Mouse (Mus musculus): ENCODE data around the gene Ssr2. TPM values are rescaled to one million over a fixed set of nuclear protein-coding genes. Genes with fewer than 3 reads are reported as not detected.

Gene Ssr2
- polyA plus RNA-seq, 1 experiment from 2014 or later, result 164 TPM

DNA sequence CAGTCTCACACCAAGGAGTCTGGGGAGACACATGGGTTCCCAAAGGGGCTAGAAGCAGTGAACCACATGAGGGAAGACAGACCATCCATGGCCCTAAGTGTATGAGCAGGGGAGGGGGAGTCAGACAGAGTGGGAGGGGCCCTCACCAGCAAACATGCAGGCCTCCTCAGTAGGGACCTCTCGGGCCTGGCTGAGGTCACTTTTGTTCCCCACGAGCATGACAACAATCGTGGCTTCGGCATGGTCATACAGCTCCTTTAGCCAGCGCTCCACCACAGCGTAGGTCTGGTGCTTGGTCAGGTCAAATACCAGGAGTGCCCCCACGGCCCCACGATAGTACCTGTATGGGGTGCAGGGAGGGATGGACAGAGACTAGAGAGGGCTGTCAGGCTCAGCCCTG, 32.5 kb upstream of the Ssr2 start:
- H3K27ac ChIP-seq, result no peak overlapping the region
- H3K4me2 ChIP-seq, result no peak overlapping the region
- no peaks in the 10 kb centered on the region for H3K9me3 ChIP-seq (replicated peaks)
- WGBS, result 82% methylated on average over 8 of the region's 8 CpGs
- H3K9ac ChIP-seq, result no peak overlapping the region
- peaks cover 16% of the 10 kb centered on the region for H3K4me1 ChIP-seq (replicated peaks)
- H3K36me3 ChIP-seq, result peaks cover 5% of the 10 kb centered on the region; the same call in 1 of the 2 replicates
- no peak for ATAC-seq (replicated peaks; ENCODE audit: insufficient number of reproducible peaks, insufficient read depth, low FRiP score, low read depth)
- H3K4me3 ChIP-seq, result no peak overlapping the region
- H3K27me3 ChIP-seq, result no peaks in the 10 kb centered on the region

DNA sequence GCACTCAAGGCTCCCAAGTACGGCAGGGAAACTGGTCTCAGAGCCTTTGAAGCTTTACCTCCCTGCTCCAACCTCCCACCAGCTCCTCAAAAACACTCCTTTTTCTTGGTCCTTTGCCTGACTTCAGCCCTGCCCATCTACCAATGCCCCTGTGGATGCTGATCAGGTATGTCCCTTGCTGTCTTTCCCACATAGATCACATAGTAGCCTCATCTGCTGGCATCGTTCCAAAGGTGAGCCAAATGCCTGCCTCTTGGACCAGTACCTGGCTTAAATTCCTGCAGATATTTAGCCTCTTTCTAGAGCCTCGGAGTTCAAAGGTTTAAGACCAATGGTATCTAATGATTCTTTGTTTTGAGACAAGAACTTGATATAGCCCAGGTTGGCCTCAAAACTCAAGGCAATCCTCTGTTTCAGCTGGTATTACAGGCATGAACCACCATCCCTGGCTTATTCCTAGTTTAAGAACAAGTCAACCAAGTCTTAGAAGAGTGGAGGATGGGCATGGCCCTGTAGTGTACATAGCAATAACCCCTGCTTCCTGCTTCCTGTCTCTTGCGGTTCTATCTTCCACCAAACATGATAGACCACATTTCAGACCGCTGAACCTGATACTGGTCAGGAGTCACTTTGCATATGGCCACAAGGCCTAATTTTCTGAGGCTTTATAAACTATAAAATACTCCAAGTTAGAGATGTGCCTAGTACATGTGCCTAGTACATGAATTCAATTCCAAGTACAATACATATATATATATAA, 31.8 kb upstream of the Ssr2 start:
- peaks cover 11% of the 10 kb centered on the region for H3K4me1 ChIP-seq (replicated peaks)
- no peak overlapping the region for H3K4me3 ChIP-seq
- H3K27me3 ChIP-seq, result no peaks in the 10 kb centered on the region
- H3K9me3 ChIP-seq (replicated peaks), result no peaks in the 10 kb centered on the region
- 57% methylated on average over 5 of the region's 5 CpGs for whole genome bisulfite sequencing
- H3K27ac ChIP-seq, result no peak overlapping the region
- H3K36me3 ChIP-seq, result no peaks in the 10 kb centered on the region; the same call in 1 of the 2 replicates
- H3K9ac ChIP-seq, result no peak overlapping the region
- no peak for ATAC-seq (replicated peaks; ENCODE audit: insufficient number of reproducible peaks, insufficient read depth, low FRiP score, low read depth)
- no peak overlapping the region for H3K4me2 ChIP-seq

DNA sequence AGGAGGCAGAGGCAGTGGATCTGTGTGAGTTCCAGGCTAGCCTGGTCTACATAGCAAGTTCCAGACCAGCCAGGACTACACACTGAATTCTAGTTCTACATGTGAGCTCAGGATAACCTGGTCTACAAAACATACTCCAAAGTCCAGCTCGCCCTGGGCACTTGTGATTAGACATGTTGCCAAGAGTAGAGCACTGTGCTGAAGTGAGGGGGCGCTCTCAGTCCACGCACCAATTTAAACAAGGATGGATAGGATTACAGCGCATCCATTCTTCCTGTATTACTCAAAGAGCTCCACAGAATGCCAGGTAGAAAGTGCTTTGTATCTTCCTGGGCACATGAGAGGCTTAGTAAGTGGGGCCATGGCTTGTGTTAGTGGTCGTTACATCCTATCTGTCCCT, 31.2 kb upstream of the Ssr2 start:
- no peaks in the 10 kb centered on the region; the same call in 1 of the 2 replicates for H3K36me3 ChIP-seq
- no peaks in the 10 kb centered on the region for H3K27me3 ChIP-seq
- H3K9ac ChIP-seq, result no peak overlapping the region
- ATAC-seq (replicated peaks; ENCODE audit: insufficient number of reproducible peaks, insufficient read depth, low FRiP score, low read depth), result no peak
- H3K4me1 ChIP-seq (replicated peaks), result peaks cover 11% of the 10 kb centered on the region
- H3K4me3 ChIP-seq, result no peak overlapping the region
- no peaks in the 10 kb centered on the region for H3K9me3 ChIP-seq (replicated peaks)
- no peak overlapping the region for H3K27ac ChIP-seq
- H3K4me2 ChIP-seq, result no peak overlapping the region
- 32% methylated on average over 5 of the region's 5 CpGs for WGBS

DNA sequence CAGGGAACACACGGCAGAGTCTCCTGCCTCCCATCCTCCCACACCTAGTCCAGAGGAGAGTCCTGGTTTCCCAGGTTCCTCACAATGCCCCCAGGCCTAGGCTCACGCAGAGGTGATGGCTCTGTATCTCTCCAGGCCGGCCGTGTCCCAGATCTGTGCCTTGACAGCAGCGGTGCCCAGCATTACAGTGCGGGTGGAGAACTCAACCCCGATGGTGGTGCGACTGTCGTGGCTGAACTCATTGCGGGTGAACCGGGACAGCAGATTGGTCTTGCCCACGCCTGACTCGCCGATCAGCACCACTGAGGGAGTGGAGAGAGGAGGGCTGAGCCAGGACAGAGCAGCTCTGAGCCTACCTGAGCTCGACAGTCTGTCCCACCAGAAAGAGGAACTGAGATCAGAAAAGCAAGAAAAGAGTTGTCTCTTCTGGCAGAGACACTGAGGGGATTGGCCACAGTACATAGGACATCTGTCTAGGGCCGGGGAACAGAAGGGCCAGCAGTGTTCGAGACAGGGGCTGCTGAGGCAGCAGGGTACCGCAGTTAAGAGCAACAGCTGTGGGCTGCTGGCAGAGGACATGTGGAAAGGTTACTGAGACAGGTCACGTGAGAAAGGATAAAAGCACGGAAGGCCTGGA, 30.6 kb upstream of the Ssr2 start:
- no peaks in the 10 kb centered on the region for H3K9me3 ChIP-seq (replicated peaks)
- no peaks in the 10 kb centered on the region for H3K27me3 ChIP-seq
- H3K36me3 ChIP-seq, result no peaks in the 10 kb centered on the region; the same call in 1 of the 2 replicates
- WGBS, result 61% methylated on average over 20 of the region's 20 CpGs
- no peak overlapping the region for H3K27ac ChIP-seq
- no peak overlapping the region for H3K4me2 ChIP-seq
- H3K4me1 ChIP-seq (replicated peaks), result peaks cover 8% of the 10 kb centered on the region
- no peak overlapping the region for H3K4me3 ChIP-seq
- ATAC-seq (replicated peaks; ENCODE audit: insufficient number of reproducible peaks, insufficient read depth, low FRiP score, low read depth), result no peak
- H3K9ac ChIP-seq, result no peak overlapping the region

DNA sequence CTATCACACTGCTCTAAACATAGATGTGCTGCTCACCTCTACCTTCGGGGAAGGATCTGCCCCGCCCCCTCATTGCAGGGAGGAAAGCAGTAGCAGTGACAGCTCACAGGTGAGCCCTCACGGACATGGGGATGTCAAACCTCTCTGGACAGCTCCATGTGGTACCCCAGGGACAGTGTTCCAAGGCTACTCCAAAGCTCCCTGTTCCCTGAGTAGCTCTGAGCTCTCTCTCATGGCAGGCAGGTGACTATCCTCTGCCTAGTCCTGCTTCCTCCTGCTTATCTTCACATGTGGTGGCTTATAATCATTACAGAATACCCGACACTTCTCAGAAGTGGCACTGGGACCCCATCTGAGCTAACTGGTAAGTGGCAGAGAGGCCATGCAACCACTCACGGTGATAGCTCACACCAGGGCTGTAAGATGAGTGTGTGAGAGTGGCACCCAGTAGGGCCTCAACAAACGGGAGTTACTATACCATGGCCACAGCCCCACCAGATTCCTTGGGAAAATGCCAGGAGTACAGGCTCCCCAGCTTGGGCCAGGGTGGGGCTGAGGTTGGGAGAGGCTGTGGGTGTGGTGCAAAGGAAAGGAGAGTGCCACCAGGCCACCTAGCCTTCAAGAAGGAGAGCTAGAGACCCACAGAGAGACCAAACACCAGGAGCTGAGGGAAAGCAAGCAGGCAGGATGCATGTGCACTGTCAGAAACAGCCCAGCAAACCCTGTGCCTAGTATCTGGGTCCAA, 28.8 kb upstream of the Ssr2 start:
- Histone ChIP-seq H3K9me3 (replicated peaks) (no peaks in the 10 kb centered on the region), H3K27ac (no peak overlapping the region), H3K4me2 (no peak overlapping the region), H3K4me3 (no peak overlapping the region), H3K9ac (no peak overlapping the region), H3K4me1 (replicated peaks) (peaks cover 10% of the 10 kb centered on the region), H3K36me3 (no peaks in the 10 kb centered on the region), H3K27me3 (no peaks in the 10 kb centered on the region)
- WGBS, result 60% methylated on average over 6 of the region's 6 CpGs
- no peak for ATAC-seq (replicated peaks; ENCODE audit: insufficient number of reproducible peaks, insufficient read depth, low FRiP score, low read depth)

DNA sequence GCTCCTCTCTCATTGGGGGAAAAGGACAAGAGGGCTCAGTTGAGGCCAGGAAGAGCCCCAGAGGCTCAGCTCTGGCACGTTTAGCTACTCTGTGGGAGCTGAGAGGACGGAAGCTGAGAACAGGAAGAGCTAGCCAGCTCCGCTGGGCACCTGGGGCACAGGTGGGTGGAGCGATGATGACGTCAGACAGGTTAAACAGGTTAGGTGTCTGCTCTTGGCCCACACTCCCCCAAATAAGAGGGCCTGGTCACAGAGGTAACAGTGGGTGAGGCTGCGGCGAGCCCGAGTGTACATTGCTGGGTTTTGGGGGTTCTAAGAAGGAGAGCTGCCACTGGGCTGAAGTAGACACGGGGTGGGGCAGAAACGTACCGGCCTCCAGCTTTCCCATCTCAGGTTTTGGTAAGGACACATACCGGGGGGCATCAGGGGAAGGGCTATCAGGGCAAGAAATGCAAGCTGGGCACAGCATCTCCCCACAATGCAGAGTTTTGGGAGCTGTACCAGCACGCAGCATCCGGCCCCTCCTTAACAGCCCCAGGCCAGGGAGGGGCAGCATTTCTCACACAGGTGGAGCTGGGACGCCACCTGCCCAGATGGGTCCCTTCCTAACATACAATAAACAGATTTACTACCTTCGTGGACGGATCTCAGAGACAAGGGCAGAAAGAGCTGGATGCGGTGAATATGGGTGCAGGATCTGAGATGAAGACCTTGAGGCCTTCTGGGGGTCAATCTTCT, 27.3 kb upstream of the Ssr2 start, which contains the start of gene Rab25:
Rab25 (minus strand) TSS at position 121 of the 738 bp plus-strand sequence.
- H3K27me3 ChIP-seq, result no peaks in the 10 kb centered on the region
- H3K4me1 ChIP-seq (replicated peaks), result peaks cover 13% of the 10 kb centered on the region
- H3K36me3 ChIP-seq, result no peaks in the 10 kb centered on the region
- 60% methylated on average over 18 of the region's 18 CpGs for WGBS
- no peak within 1 kb of the TSS for H3K27ac ChIP-seq
- no peak within 1 kb of the TSS for H3K9ac ChIP-seq
- H3K9me3 ChIP-seq (replicated peaks), result no peaks in the 10 kb centered on the region
- ATAC-seq (replicated peaks; ENCODE audit: insufficient number of reproducible peaks, insufficient read depth, low FRiP score, low read depth), result no peak
- no peak within 1 kb of the TSS for H3K4me2 ChIP-seq
- no peak within 1 kb of the TSS for H3K4me3 ChIP-seq

DNA sequence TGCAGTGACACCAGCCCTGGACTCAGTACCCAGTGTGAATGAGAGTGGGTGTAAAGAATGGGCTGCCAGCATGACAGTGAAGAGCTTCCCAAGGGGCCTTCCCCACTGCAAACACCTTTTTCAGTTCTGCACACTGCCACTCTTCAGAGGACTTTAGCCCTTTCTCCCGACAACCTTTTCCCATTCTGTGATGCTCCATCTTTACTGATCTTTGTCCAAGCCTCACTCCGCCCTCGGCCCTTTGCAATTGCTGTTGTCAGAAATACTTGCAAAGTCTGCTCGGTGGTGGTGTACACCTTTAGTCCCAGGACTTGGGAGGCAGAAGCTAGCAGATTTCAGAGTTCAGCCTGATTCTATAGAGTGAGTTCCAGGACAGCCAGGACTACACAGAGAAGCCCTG, 24.1 kb upstream of the Ssr2 start:
- Histone ChIP-seq H3K4me2 (peak overlapping the region; percentile 88), H3K4me3 (no peak overlapping the region; the same call in 1 of the 2 replicates), H3K4me1 (replicated peaks) (peaks cover 23% of the 10 kb centered on the region), H3K9me3 (replicated peaks) (no peaks in the 10 kb centered on the region), H3K36me3 (peaks cover 13% of the 10 kb centered on the region), H3K27me3 (no peaks in the 10 kb centered on the region), H3K27ac (no peak overlapping the region), H3K9ac (no peak overlapping the region)
- ATAC-seq (replicated peaks; ENCODE audit: insufficient number of reproducible peaks, insufficient read depth, low FRiP score, low read depth), result no peak
- WGBS, result 79% methylated on average over 4 of the region's 4 CpGs

DNA sequence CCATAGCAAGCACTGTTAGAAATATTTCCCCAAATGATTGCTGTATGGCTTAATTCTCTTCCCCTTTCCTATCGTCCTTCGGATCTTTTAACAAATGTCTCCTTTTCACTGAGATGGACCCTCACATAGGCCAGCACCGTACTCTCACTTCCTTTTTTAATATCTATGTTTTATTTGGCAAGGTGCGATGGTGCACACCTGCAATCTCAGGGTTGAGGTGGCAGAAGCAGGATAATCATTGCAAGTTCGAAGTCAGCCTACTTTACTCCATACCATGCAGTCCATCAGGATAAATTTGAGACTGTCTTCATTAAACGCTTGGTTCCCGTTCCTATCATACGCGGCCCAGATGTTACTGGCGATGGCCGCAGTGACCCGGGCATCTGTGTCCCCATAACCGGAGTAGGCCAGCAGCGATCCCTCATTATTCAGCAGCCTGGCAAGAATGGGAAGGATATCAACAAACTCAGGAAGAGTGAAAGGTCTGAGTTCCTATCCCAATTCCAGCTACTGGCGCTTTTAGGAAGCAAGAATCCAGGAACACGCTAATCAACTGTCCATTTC, 23.5 kb upstream of the Ssr2 start:
- H3K36me3 ChIP-seq, result peaks cover 19% of the 10 kb centered on the region
- peak overlapping the region; percentile 99 for H3K27ac ChIP-seq
- ATAC-seq (replicated peaks; ENCODE audit: insufficient number of reproducible peaks, insufficient read depth, low FRiP score, low read depth), result no peak
- H3K9ac ChIP-seq, result peak overlapping the region; percentile 81
- peaks cover 23% of the 10 kb centered on the region for H3K4me1 ChIP-seq (replicated peaks)
- H3K4me2 ChIP-seq, result peak overlapping the region; percentile 88
- WGBS, result 16% methylated on average over 16 of the region's 16 CpGs
- no peaks in the 10 kb centered on the region for H3K27me3 ChIP-seq
- no peaks in the 10 kb centered on the region for H3K9me3 ChIP-seq (replicated peaks)
- peak overlapping the region; percentile 96 for H3K4me3 ChIP-seq

DNA sequence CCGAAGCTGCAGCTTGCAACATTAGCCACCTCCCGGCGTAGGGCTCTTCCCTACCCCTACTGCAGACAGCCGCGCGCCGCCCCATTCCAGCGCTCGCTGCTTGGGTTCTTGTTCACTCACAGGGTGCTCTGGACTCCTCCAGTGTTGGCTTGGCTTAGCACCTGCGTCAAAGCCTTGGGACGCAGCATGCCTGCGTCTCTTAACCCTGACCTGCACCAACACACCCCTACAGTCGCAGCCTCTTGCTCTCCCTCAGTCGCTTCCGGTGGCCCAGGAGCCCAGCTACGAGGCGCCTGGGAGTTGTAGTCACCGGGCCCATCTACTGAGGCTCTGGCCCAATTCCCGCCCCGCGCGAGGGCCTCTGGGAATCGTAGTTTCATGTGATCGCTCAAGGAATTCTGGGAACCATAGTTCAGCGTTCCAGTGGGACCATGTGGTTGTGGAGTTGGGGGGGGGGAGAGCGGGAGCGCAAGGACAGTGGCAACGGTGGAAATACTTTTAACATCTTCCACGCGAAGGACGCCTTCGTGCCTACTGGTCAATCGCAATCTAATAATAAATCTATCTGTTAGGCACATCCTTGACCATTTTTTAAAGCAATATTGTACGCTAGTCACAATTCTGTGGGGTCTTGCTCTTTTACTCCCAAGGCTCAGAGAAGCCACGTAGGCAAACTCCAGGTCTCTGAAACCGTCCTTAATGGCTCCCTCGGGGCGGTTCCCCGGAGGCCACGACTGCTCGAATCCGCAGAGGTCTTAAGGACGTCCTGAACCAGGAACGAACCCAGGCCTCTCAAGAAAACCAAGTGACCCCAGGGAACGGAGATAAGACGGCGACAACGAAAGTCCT, 22.8 kb upstream of the Ssr2 start, which contains the start of gene Lamtor2:
Lamtor2 (minus strand) TSS at position 399 of the 849 bp plus-strand sequence.
- under 1% methylated on average over 48 of the region's 48 CpGs for WGBS
- Histone ChIP-seq H3K4me3 (peak within 1 kb of the TSS; percentile 96), H3K4me2 (peak within 1 kb of the TSS; percentile 88), H3K9ac (peak within 1 kb of the TSS; percentile 81), H3K27me3 (no peaks in the 10 kb centered on the region), H3K9me3 (replicated peaks) (no peaks in the 10 kb centered on the region), H3K27ac (peak within 1 kb of the TSS; percentile 99), H3K4me1 (replicated peaks) (peaks cover 23% of the 10 kb centered on the region), H3K36me3 (peaks cover 25% of the 10 kb centered on the region)
- peak; percentile 87 for ATAC-seq (replicated peaks; ENCODE audit: insufficient number of reproducible peaks, insufficient read depth, low FRiP score, low read depth)

DNA sequence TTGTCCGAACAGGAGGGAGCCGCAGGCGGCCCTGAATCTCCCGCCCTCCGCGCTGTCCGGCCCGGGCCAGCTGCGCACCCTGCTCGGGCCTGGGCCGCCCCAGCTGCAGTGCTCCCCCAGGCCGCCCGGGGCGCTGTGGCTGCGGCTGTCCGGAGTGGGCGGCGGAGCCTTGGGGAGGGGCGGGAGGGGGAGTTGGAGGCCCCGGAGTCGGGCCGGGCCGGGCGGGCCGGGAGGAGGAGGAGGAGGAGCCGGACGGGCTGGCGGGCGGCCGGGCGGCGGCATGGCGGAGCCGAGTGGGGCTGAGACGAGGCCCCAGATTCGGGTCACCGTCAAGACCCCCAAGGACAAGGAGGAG, 22.2 kb upstream of the Ssr2 start, which contains the start of gene Ubqln4:
Ubqln4 (plus strand) TSS at position 234 of the 355 bp plus-strand sequence.
- Histone ChIP-seq H3K4me1 (replicated peaks) (peaks cover 23% of the 10 kb centered on the region), H3K9me3 (replicated peaks) (no peaks in the 10 kb centered on the region), H3K27me3 (no peaks in the 10 kb centered on the region), H3K4me3 (peak within 1 kb of the TSS; percentile 96), H3K27ac (peak within 1 kb of the TSS; percentile 99), H3K9ac (peak within 1 kb of the TSS; percentile 81), H3K36me3 (peaks cover 31% of the 10 kb centered on the region), H3K4me2 (peak within 1 kb of the TSS; percentile 88)
- 0% methylated on average over 23 of the region's 37 CpGs for WGBS
- peak; percentile 89 for ATAC-seq (replicated peaks; ENCODE audit: insufficient number of reproducible peaks, insufficient read depth, low FRiP score, low read depth)

Data from heart, embryonic 15.5 days (tissue).